Mouse (Mus musculus): ENCODE data around the gene Scnn1b.

- no peak for TF ChIP-seq POLR2A (IDR thresholded peaks at IDR 0.05; ENCODE audit: insufficient read depth, low read depth, low read length)
- no peak for TF ChIP-seq CTCF (IDR thresholded peaks at IDR 0.05; ENCODE audit: insufficient read depth, low read depth, low read length)
These were observed 81.4 kb downstream of the Scnn1b start for GRCm38 (mm10) chr7:121946196-121946595.
